Mouse (Mus musculus) cerebellum, adult (tissue): Measurements from ENCODE around the gene Wwp2.
A peak's percentile ranks its signal among the peaks of the same experiment; 100 is the strongest.

Source experiments
- ATAC-seq: cut with Nextera tagmentation; 2 replicates; pipeline ENCODE4 v1.9.2; 2017; ENCODE audit warnings: mild to moderate bottlenecking, moderate library complexity, mixed read lengths; ENCODE audit not compliant: insufficient number of reproducible peaks, low FRiP score, low TSS enrichment

Wwp2 gene

DNA sequence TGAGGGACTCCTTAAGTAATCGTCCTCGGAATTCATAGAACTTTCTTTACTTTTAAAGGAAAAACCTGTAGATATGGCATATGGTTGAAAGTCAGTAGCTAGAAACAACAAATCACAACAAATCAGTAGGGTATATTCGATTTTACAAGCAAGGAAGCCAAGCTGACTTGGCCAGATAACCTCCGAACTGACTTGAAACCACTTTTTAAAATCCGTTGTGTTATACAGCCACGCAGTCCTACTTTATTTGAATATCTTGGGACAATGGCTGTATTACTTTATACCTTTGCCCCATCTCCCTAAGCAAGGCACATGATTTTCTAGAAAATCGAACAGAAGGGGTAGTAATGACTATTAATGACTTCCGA lies 11.0 kb upstream of the Wwp2 start:
- no peak for ATAC-seq

GRCm38 (mm10) chr8:107430821-107431220 lies 5.3 kb upstream of the Wwp2 start:
- no peak for ATAC-seq

DNA sequence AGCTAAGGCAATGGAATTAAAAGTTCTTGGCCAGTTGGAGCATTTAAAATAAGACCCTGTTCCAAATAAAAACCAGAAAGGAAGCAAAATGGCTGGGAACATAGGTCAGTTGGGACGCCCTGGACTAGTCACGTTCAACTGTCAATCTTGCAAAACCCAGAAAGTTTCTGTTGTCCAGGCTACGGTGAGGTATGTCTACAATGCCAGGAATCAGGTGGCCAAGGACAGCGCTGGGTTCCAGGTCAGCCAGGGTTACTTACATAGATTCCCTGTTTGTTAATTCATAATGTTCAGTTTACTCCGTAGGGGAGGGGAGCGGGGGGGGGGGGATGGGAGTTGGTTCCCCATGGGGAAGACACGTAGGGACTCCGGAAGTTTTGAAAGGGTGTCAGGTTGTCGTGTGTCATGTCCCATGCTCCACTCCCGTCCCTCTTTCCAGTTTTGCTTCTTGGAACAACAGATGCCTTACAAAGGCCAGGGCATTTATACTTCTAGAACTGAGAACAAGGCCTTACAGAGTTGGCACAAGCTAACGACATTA lies 674 bp upstream of the Wwp2 start:
- ATAC-seq = no peak

- 0 out of 2 replicates have a peak, but pooled peaks have one; percentile 8 for ATAC-seq
Observed at GRCm38 (mm10) chr8:107436841-107437421, 766 bp downstream of the Wwp2 start.

DNA sequence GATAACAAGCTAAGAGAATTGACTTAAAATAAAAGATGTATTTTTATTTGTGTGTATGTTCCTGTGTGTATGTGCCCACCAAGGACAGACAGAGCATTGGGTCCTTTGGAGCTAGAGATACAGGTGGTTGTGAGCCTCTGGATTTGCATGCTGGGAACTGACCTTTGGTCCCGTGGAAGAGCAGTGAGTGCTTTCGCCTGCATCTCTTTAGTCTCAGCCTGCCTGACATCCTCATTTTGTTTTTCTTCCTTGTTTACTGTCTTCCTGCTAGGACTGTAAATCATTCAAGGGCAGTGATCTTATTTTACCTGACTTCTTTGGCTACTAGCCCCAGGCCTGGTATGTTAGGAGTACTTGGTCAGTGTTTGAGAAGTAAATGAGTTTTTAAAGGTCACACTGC lies 1.5 kb downstream of the Wwp2 start:
- no peak for ATAC-seq

GRCm38 (mm10) chr8:107439880-107440625 lies 3.9 kb downstream of the Wwp2 start:
- ATAC-seq = no peak

DNA sequence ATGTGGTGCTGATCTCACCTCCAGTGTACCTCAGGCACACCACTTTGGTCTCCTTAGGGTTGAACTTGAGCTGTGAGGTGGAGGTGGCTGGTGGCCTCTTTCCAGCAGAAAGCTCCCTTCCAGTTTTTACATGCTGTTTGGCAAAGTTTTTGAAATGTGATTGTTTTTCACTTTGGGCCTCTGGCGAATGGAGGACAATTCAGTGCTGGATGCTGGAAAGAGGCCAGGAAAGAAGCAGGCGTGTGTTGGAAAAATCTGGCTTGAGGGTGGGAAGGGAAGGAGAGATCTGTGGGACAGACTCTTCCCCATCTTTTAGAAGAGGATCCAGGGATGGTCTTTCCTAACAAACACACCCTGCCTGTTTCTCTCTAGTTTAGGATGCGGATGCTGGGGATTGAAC lies 8.5 kb downstream of the Wwp2 start:
- ATAC-seq = no peak

DNA sequence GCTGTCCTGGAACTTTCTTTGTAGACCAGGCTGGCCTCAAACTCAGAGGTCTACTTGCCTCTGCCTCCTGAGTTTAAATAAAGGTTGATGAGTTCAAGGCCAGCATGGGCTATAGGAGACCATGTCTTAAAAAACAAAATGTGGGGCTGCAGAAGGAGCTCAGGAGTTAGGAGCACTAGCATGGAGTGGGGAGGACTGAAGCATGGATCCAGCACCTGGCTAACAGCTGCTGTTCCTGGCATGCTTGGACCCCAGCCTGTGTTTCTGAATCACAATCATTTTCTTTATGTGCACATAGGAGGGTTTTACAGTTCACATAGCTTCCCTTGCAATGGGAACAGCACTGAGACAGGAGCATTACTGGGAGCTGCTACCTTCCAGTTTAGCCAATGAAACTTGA lies 11.5 kb downstream of the Wwp2 start:
- ATAC-seq = no peak

GRCm38 (mm10) chr8:107448382-107448889 lies 12.3 kb downstream of the Wwp2 start:
- no peak for ATAC-seq

DNA sequence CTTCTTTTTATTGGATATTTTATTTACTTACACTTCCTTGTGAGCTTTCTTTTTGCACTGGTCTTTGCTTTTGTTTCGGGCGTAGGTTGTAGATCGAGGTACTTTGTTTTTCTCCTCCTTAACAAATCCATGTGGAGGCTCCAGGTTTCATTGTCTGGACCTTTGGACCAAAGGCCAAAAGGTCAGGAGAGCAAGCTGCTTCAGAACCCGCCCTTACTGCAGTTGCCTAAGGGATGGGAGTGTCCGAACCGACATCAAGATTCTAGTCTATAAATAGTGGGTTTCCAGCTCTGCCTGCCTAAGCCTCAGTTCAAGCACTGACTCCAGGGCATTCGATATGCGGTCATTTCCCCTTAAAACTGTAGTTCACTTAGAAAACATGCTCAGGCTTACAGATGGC lies 13.0 kb downstream of the Wwp2 start:
- no peak for ATAC-seq

DNA sequence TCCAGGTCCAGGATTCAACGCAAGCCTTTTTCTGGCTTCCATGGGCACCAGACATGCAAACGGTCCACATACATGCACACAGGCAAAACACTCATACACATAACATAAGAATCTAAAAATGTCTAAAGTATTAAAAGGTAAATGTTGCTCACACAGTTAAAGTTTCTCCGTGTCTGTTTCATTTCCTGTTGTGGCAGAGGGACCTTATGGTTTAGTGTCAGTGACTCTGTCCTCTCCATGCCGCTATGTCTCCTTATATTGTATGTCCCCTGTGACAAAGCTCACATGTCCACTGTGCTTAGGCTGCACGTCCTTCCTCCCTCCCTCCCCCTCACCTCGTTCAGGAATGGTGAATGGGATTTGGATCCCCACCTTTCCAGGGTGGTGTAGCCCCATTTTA lies 13.5 kb downstream of the Wwp2 start:
- no peak for ATAC-seq

DNA sequence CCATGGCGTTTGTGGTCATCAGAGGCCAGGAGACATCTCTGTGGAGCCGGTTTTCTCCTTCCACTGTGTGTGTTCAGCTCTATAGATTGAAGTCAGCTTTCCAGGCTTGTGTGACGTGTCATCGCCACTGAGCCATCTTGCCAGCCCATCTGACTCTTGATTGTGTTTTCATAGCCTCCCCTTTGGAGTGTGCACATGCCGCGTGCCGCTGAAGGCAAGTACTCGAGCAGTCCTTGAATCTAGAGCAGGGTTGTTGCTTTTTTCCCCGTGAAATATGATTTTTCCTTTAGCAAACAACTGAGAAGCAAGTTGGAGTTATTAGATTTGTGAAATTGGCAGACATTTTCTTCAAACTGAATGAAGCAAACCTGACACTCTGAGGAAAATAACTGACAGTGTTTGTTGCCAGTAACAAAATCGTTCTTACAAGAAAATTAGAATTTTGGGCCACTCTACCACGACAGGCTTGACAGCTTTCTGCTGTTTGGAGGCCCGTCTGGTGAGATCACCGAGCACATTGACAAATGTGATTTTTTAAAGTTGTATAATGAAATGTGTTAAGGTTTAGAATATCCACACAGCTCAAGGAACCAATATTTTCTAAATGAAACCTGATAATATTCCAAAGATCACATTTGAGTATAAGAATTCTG lies 15.4 kb downstream of the Wwp2 start:
- ATAC-seq = no peak

DNA sequence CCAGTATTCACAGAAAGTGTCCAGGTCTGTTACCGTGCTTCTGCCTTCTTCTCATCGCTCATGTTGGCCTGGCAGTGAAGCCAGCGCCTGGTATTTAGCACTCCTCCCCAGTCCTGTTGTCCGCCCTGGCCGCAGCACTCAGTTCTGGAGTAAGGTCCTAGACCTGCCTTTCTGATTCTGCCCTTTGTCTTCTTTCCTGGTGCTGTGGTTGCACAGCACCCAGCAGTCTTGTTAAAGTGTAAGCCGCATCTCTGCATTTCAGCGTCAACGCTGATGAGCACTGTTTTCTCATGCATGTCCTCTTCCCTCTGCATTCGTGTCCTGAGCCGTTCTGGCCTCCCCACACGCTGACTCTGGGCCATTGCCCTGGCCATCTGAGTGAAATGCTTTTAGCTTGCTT lies 17.2 kb downstream of the Wwp2 start:
- no peak for ATAC-seq

DNA sequence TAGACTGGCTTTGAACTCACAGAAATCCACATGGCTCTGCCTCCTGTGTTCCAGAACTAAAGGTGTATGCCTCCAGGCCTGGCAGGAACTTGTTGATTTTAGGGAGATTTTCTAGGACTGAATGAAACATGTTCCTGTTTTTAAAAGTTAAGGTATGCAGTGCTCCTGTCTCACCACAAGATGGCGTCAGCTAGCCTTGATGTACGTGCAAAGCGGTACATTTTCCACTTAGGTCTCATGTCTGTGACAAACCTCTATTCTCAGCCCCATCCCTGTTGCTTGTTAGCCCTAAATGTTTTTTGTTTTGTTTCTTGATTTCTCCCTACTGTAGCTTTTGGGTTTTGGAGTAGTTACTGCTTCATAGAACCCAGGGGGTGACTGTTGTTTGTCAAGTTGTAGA lies 19.1 kb downstream of the Wwp2 start:
- no peak for ATAC-seq

GRCm38 (mm10) chr8:107457725-107458124 lies 21.6 kb downstream of the Wwp2 start:
- ATAC-seq = no peak

- no peak for ATAC-seq
Observed at GRCm38 (mm10) chr8:107458281-107458680, 22.1 kb downstream of the Wwp2 start.

DNA sequence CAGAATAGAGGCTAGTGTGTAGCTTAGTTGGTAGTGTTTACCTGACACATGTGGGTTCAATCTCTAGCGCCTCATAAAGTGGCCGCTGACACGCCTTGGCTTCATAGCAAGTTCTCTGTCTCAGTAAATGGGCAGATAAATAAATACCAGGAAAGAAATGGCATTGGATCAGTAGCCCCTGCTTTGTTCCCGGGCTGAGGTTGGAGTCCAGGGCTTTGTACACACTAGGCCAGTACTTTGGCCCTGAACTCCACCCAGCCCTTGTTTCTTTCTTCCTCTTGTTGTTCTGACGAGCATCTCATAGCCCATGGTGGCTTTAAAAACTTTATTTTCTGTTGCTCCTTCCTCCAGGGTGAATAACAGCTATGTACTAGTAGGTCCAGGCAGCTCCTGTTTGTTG lies 26.3 kb downstream of the Wwp2 start:
- no peak for ATAC-seq

DNA sequence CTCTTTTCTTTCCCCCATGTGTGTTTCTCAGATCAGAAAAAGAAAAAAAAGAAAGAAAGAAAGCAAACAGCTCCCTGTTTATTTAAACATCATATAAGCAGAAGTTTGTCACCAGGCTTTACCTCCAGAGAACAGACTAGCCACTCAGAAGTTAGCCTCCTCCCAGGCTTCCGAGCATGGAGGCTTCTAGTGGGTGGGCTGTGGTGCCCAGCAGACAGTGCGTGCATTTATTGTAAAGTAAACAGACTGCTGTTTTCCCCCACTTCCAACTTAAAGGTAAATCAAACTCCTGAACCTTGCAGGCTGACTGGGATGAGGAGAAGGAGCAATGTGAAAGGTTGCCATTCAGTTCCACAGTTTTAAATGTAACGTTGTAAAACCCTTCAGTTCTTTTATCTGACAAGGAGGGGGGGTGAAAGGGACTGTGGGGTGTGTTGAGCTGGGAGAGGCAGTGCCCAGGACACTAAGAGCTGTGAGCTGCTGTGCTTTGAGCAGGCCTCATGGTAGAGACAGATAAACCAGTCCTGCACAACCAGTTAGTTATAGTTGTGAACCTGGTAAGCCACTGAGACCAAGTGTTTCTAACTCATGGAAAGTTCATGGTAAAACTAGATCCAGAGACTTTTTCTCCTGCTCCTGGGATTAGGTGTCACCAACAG lies 29.3 kb downstream of the Wwp2 start:
- ATAC-seq = no peak

DNA sequence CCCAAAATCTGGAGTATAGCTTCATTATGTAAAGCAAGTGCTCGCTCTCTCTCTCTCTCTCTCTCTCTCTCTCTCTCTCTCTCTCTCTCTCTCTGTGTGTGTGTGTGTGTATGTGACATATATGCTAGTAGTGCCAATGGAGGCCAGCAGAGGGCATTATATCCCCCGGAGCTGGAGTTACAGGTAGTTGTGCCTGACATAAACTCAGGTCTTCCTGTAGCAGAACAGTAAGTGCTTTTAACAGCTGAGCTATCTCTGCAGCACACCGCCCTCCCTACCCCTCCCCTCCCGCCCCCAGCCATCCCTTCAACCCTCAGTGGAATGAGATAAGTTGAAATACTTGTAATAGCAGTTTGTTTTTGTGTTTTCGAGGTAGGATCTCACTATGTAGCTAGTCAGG lies 30.5 kb downstream of the Wwp2 start:
- ATAC-seq = no peak

DNA sequence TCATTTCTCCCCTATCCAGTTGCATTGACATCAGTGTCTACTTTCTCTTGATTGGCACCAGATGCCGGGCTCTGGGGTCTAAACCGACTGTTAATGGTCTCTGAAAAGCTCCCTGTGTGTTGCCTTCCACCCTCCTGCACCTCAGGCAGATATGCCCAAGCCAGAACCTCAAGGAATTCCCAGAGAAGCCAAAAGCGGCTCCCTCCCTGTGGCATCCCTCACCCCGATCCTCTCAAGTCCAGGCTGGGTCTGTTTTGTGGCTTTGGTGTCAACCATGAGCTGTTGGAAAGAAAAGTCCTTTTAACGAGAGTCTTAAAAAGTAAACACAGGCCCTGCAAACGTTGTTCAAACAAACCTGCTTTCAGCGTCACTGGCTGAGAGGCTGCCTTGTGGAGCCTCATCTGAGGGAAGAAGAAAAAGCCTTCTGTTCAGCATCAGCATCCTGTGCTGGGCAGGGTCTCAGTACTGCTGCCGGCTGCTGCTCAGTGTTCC lies 32.7 kb downstream of the Wwp2 start:
- ATAC-seq = no peak

GRCm38 (mm10) chr8:107470302-107470701 lies 34.1 kb downstream of the Wwp2 start:
- ATAC-seq = no peak
